Mouse (Mus musculus) frontal cortex, postnatal 36 days (tissue): Measurements from ENCODE around the gene Naa35.

Source experiments
- DNase-seq, 2 experiments: peaks; one replicate each; pipeline ENCODE4 v3.0.0; 2022; ENCODE audit warnings: low spot score in 2 of 2

Gene Naa35

GRCm38 (mm10) chr13:59639368-59640177 lies 54.5 kb downstream of the Naa35 start:
- no peak for DNase-seq

DNA sequence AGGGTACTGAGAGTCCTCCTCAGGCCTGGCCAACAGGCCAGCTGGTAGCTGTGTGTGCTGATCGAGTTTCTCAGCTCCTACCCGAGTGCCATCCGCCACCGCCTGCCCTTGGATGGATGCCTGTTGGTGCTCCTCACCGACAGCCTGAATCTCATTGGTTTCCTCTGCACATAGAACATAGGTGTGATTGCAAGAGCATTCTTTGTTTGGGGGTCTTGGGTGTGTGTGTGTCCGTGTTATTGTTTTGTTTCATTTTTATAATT lies 55.0 kb downstream of the Naa35 start:
- no peak for DNase-seq

DNA sequence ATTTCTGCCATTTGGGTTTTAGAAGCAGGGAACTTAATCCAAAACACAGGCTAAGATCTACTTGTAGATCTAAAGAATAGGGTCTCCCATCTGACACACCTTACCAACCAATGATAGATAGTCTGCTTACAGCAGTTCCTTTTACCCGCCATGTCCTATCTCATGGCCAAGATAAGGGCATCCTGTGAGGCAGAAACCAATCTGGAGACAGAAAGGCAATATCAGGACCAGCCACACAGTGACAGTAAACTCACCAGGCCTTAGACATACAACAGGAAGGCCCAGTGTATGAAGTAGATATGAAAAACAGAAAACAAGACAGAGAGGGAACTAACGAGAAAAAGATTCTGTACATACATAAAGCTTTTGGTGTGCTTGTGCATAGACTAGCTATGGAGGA lies 57.8 kb downstream of the Naa35 start:
- DNase-seq = no peak

DNA sequence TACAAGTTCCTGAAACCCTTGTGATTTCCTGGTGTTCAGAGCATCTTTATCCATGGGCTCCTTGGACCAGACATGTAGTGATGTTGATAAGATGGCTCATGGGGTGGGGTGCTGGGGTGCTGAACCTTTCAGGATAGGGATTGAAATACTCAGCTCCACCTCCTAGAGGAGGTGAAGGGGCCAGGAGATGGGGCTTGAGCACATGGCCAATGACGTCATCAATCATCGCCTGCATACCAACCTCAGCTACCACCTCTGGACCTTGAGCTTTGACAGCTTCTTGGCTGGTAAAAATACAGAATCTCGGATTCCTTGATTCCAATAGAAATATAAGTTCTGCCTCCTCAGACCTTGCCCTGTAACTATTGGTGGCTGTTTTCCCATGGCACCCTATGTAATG lies 60.4 kb downstream of the Naa35 start:
- no peak for DNase-seq

DNA sequence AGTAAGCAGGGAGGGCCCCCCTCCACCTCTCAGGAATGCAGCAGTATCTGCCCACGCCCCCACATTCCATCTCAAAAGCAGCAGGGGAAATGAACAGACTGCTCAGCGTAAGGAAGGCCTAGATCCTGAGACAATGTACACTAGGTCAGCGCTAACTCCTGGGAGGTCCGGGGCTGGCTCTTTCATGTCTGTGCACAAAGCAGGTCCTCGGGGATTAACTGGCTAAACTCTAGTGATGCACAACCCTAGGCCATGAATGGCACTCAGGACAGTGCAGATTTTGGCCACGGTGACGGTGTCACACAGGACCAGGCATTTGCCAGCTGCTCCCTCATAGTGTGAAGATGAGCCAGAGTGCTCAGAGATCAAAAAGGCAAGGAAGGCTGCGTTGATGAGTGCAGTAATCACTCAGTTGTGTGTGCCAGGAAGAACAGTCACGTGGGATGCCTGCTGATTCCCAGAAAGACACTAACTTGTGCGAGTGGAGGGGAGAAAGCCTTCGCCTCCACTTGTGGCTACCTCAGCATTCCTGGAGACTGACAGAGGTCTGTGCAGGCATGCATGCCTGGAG lies 61.7 kb downstream of the Naa35 start:
- DNase-seq = no peak

- DNase-seq = no peak
Measured at GRCm38 (mm10) chr13:59647484-59647883, 62.4 kb downstream of the Naa35 start.

DNA sequence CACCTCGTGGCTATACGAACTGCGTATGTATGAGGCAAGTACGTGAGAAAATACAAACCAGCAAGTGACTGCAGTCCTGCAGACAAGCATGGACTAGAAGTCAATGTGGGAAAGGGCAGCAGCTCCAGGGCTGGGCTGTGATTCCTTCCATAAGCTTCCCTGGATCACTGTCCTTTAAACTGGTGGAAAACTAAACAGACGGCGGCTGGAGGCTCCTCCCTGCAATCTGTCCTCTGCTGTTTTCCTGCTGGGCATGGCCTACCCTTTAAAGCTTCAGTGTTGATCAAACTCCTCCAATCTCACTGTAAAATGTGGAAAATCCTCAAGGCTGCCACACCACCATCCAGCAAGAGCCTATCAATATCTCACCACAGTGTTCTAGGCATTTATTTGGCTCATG lies 63.5 kb downstream of the Naa35 start:
- no peak for DNase-seq

GRCm38 (mm10) chr13:59649781-59650180 lies 64.7 kb downstream of the Naa35 start:
- no peak for DNase-seq

GRCm38 (mm10) chr13:59652651-59653050 lies 67.6 kb downstream of the Naa35 start:
- no peak for DNase-seq

GRCm38 (mm10) chr13:59653136-59653535 lies 68.1 kb downstream of the Naa35 start:
- DNase-seq = no peak

- DNase-seq = no peak
Measured at GRCm38 (mm10) chr13:59654465-59654864, 69.4 kb downstream of the Naa35 start.

DNA sequence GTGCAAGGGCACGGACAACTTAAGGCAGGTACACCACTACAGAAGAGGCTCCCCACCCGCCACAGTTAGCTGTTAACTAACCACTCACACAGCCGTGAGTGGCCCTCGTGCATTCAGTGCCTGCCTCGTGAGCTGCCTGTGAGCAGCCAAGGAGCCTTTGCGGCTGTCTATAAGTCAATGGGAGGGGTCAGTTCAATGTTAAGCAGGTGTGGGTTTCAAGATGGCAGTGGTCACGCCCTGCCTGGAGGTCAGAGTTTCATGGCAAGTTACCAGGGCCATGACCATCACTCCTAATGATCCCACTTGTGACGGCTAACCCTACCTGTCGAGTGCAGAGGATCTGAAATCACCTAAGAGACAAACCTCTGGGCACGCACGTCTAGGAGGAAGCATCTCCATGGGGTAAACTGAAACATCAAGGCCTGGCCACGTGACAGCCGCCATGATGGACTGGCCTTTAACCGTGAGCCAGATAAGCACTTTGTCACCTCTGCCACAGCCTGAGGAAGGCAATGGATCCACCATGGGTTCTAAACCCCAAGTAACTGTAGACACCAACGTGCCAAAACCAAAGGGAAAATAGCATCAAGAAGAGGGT lies 70.8 kb downstream of the Naa35 start:
- DNase-seq = no peak

GRCm38 (mm10) chr13:59656316-59656832 lies 71.3 kb downstream of the Naa35 start:
- no peak for DNase-seq

- no peak for DNase-seq
Measured at GRCm38 (mm10) chr13:59656975-59657388, 71.9 kb downstream of the Naa35 start.

GRCm38 (mm10) chr13:59657781-59658180 lies 72.7 kb downstream of the Naa35 start:
- no peak for DNase-seq

DNA sequence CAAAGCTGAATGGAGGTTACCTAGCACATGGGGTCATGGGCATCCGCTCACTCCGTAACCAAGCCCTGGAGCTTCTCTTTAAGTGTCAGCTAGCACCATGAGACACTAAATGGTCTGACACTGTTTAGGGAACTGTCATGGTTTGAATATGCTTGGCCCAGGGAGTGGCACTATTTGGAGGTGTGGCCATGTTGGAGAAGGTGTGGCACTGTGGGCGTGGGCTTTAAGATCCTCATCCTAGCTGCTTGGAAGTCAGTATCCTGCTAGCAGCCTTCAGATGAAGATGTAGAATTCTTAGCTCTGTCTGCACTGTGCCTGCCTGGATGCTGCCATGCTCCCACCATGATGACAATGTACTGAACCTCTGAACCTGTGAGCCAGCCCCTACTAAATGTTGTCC lies 75.3 kb downstream of the Naa35 start:
- no peak for DNase-seq

DNA sequence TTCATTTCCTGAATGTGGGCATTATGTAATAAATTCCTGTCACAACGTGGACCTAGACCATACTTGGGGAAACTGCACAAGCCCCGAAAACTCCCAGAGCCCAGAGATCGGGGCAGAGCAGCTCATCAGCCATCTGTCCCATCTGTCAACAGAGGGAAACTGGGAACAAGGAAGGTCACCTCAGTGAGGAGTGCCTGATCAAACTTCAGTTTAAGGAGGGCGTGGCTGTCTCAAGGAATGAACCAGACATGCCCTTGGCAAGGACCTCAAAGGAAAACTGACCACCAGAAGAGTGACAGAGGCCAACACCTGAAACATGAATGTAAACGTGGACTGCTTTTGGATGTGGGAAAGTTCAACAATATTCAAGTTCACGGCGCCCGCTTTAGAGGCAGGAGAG lies 76.3 kb downstream of the Naa35 start:
- DNase-seq = no peak

GRCm38 (mm10) chr13:59661966-59662365 lies 76.9 kb downstream of the Naa35 start:
- no peak for DNase-seq

GRCm38 (mm10) chr13:59663939-59664712 lies 79.1 kb downstream of the Naa35 start:
- DNase-seq = no peak

DNA sequence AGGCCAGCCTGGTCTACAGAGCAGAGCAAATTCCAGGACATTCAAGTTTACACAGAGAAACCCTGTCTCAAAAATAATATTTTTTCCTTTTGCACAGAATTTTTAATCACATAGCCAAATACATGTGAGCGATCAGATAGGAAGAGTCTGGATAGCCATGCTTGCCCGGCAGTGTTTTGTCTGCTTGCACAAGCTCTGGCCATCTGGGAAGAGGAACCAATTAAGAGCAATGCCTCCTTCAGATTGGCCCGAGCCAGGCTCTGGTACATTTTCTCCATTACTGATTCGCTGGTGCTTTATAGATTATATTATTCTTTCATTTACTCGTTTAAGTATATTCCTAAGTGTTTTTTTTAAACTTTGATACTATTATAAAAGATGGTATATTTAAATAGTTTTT lies 82.7 kb downstream of the Naa35 start:
- DNase-seq = no peak

GRCm38 (mm10) chr13:59668501-59669093 lies 83.5 kb downstream of the Naa35 start:
- no peak for DNase-seq

DNA sequence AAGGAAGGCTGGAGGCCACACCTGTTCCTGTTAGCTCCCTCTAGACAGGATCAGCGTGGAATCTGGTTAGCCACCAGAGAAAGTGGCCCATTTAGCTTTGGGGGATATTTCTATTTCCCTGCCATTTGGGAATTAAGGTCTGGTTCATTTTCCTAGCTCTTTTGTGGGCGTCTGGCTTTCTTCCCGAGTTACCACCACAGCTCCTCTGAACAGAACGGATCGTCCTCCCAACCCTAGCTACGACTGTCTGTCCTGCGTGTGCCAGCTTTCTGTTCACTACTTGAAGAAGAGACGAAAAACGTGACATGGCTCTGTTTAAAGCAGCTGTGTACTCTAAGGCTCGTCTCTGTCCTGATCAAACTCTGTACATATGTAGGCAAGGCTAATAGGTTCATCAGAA lies 84.9 kb downstream of the Naa35 start:
- DNase-seq = peak in 1 of 2 experiments; percentile 40
